Mouse (Mus musculus) CD4-positive, CD25-positive, alpha-beta regulatory T cell, adult 4 months (primary cell): ENCODE measurements around the gene Cdcp2. TPM values are rescaled to one million over a fixed set of nuclear protein-coding genes. Genes with fewer than 3 reads are reported as not detected.

Experiments used
- ATAC-seq: one replicate; pipeline ENCODE4 v1.8.0; 2017
- polyA plus RNA-seq, 2 experiments: library from polyadenylated mRNA; unstranded; fragments of 100-300 nt; shearing (Covaris generic); gene quantifications; one replicate each; pipeline ENCODE4 v1.2.1; 2017

Gene Cdcp2
- not detected for polyA plus RNA-seq

- no peak for ATAC-seq
These were observed at the start of gene Cdcp2 for GRCm38 (mm10) chr4:107096841-107097373. Gene Cdcp2, plus strand, starts transcription at chr4:107096891.

GRCm38 (mm10) chr4:107047806-107048205 lies 48.9 kb upstream of the Cdcp2 start:
- ATAC-seq: no peak

- ATAC-seq: no peak
These were observed 48.0 kb upstream of the Cdcp2 start for GRCm38 (mm10) chr4:107048568-107049162.

DNA sequence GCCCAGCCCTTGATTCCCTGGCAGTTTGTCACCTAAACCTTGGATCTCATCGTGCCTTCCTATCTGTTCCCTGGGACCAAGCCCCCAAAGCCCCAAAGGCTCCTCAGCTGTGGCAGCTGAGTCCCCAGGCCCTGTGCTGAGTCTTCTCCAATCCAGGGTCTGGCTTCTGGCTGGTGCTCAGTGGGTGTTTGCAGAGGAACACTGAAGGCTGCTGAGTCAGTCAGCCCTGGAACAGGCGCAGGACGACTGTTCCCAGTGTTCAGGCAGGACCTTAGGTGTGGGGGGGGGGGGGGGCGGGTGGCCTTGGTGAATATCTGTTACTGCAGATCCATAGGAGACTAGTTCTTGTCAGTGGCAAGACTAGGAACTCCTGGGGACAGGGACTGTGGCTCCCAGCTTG lies 44.8 kb upstream of the Cdcp2 start:
- ATAC-seq: no peak

DNA sequence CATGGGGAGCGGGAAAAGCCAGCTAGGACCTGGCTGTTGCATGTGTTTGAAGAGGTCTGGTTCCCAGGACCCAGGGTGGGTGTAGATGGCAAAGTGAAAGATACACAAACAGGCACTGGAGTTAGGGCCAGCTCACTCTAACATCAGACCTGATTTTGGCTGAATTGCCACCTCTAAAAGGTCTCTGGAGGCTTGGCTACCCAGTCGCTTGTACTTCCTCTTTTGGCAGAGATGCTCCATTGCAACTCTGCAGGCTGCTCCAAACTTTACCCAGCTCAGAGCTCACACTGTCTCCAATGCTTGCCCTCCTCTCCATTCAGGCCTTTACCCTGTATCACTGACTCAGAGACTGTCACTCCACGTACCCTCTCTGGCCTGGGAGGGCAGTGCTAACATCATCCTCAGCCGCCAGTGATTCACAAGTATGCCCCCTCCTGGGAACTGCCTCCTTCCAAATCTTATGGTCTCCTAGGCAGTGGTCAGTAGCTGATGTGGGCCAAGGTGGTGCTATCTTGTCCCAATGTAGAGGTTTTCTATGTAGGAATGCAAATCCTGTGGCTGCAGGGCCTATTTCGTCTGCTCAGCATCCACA lies 43.6 kb upstream of the Cdcp2 start:
- no peak for ATAC-seq

DNA sequence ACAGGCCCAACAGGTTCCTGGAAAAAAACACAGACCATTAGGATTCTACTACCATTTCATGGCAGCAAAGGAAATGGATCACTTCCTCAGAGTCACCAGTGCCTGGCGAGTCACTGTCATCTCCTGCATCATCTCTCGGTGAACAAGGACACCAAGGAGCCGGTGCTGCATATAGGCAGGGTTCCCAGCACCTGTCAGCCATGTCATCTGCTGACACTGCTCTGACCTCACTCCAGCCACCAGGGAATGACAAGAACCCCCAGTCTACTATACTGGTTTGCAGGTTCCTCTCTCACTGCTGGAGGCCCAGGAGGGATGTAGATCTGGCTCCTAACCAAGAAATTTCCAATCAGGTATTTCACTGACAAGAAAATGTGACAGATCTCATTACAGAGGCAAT lies 40.6 kb upstream of the Cdcp2 start:
- ATAC-seq: no peak

- no peak for ATAC-seq
These were observed 38.3 kb upstream of the Cdcp2 start for GRCm38 (mm10) chr4:107058346-107058745.

DNA sequence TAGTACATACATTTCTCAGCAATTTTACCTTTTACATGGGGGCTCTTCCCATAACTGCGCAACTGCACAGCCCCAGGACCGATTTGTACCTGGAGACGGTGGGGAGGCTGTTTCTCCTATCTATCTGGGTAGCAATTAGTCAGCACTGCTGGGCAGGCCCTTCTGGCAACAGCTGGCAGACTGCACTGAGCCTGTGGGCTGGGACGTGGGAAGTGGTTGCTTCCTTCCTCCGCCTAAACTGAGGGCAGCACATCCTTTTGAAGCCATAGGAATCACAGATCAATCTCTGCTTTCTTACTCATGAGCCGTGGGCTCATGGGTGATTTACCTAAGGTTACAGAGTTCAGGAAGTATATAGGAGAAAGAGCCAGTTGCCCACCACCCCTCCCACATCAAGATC lies 37.9 kb upstream of the Cdcp2 start:
- no peak for ATAC-seq

DNA sequence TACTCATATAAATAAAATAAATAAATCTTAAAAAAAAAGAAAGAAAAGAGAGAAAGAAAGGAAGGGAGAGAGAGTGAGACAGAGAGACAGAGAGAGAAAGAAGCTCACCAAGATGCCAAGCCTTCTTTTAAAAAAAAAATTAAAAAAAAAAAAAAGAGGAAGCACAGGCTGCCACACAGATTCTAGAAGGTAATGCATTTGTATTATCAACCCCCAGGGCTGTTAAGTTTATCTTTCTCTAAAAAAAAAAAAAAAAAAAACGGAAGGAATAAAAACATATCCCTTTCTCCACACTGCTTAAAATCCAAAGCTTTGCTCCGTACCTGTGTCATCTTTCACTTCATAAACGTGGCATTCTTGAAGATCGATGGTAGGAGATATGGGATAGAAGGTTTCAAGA lies 35.1 kb upstream of the Cdcp2 start:
- no peak for ATAC-seq

GRCm38 (mm10) chr4:107063214-107063613 lies 33.5 kb upstream of the Cdcp2 start:
- no peak for ATAC-seq

DNA sequence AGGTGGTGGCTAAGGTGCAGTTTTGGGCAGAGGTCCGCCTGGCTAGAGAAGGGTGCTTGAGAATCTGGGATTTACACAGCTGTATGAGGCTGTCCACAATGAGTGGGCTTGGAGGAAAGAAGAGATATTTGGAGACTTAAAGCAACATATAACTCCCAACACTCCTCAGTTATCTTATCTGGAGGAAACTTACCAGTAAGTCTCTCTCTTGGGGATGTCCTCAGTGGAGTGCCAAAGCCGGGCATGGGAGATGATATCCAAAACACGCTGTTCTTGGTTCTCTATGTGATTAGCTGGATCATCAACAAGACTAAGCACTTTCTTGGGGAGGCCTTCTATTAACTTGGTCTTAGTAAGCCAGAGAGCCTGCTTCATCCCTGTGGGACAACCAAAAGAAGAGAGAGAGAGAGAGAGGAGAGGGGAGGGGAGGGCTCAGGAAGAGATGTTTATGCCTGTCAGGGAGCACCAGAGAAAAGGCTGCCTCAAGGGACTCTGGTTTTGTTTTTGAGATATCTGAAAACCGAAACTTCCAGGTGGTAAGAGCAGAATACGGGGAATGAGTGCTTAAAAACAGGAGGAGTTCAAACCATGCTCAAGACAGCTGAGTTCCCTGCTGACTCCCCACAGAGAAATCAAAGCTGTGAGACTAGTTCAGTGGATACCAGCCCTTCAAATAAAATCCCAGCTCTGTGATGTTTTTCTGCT lies 32.1 kb upstream of the Cdcp2 start:
- ATAC-seq: no peak

GRCm38 (mm10) chr4:107066252-107067124 lies 30.2 kb upstream of the Cdcp2 start, which contains the start of the genes Mrpl37 and Cyb5rl:
Gene Mrpl37, minus strand, starts transcription at chr4:107066868.
Gene Cyb5rl, plus strand, starts transcription at chr4:107066988.
- peak; percentile 100 for ATAC-seq

DNA sequence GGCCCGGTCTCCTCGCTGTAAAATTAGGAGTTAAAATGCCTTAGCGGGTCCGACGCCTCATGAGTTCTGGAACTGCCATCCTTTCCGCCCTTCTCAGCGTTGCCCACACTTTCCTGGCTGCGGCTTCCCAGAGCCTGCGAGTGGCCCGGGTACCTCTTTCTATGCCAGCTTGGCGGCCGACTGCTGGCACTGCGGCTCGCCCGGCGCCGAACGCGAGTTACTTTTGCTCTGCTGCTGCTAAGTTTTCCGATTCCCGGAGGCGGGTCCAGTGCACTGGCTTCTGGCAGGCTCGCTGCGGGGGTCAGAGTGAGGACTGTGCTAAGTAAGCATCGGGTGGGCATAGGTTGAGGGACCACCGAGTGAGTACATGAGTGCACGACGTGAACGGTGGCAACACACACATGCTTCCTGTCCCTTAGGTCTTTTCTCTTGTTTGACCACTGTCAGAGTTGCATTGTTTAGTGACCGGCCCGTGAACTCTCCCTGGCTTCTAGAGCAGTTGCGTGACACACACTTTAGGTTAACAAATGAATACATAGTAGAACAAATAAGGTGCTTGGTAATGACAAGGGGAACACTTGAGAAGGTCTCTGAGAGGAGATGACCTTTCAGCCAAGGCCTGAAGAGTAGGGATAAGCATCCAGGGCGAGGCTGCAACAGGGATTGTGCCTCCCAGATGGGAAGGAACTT lies 29.4 kb upstream of the Cdcp2 start:
- ATAC-seq: peak; percentile 33

DNA sequence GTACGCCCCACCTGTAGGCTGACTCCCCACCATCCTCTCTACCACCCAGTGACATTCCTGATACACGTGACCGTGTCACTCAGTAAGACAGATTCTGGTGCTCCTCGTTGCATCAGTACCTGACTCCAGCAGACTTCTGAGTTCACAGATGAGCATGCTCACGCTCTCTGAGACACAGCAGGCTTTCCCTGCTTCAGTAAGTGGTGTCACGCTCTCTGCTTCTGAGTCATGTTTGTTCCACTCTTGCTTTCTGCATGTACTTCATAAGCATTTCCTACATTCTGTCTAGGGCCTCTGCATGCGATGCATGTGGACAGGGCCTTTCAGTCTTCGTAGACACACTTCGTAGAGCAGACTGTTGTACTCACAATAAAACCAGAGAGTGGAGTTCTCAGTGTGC lies 24.3 kb upstream of the Cdcp2 start:
- ATAC-seq: no peak

DNA sequence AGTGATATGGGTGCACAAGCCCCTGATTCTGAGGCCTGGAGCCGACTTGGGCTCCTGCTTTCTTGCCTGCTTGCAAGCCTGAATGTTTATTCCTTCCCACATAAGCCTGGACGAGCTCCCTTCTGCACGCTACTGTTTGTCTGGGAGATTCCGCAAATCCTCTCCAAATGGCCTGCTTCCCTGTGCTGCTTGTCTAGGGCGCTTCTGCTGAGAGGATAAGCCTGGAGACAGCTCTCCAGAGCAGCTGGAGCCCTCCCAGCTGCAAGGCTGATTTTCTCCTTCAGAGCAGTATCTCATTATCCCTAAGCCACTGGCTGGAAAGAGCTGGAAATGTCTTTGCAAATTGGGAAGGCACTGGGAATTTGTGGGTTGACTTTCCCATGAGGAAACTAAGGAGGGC lies 21.2 kb upstream of the Cdcp2 start:
- ATAC-seq: no peak

GRCm38 (mm10) chr4:107078894-107079293 lies 17.8 kb upstream of the Cdcp2 start:
- no peak for ATAC-seq

GRCm38 (mm10) chr4:107079716-107080115 lies 17.0 kb upstream of the Cdcp2 start:
- no peak for ATAC-seq

GRCm38 (mm10) chr4:107082185-107082584 lies 14.5 kb upstream of the Cdcp2 start:
- no peak for ATAC-seq

GRCm38 (mm10) chr4:107083126-107083525 lies 13.6 kb upstream of the Cdcp2 start:
- ATAC-seq: no peak

DNA sequence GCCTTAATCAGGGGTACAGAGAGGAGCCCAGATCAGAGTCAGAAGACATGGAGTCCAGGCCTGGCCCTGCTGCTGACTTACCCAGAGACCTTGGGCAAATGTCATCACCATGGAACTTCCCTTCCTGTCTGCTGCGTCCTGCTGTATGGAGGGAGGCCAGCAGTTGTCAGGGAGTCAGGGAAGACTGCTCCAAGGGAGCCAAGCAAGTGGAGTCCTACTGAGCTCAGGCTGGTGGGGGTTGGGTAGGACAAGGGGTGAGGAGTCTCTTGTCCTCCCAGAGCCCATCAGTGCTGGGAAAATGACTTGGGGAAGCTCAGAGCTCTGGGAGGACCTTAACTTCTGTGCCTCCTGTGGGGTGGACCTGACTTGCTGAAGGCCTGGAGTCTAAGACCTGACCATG lies 12.3 kb upstream of the Cdcp2 start:
- no peak for ATAC-seq

GRCm38 (mm10) chr4:107084858-107085257 lies 11.8 kb upstream of the Cdcp2 start:
- ATAC-seq: no peak

DNA sequence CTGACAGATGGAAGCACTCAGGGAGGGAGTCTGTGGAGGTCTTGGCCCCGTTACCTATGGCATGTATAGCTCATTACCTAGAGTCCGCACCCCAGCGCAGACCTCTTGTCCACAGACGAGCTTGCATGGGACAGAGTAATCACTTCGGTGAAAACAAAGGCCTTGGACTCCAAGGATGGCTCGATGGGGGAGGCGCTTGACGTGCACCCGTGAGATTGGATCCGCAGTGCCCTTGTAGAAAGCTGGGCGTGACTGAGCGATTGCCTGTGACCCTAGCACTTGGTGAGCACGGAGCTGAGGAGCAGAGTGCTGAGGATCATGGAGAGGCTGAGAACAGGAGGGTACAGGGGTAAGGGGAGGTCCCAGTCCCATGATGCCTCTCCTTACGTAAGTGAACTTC lies 5.0 kb upstream of the Cdcp2 start:
- ATAC-seq: no peak
